Mouse (Mus musculus): Measurements from ENCODE around the gene Tmem38b.

Gene Tmem38b

DNA sequence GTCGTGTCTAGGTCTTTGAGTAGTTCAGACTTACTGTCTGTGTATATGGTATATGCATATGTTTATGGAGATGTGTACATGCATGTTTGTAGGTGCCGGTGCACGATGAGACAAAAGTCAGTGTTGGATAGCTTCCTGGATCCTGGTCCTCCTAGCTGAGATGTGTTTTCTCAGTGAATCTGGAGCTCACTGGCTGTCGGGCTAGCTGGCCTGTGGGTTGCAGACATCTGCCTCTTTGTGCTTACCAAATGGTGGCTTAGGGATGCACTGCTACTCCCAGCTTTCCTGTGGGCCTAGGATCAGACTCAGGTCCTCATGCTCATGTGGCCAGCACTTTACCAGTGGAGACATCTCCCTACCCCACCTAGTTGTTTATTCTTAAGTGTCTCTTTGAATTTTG lies 4.2 kb downstream of the Tmem38b start:
- DNase-seq (ENCODE audit: low spot score in 2 of 2), result no peak

- DNase-seq (ENCODE audit: low spot score in 2 of 2), result no peak
These were observed 4.7 kb downstream of the Tmem38b start for GRCm38 (mm10) chr4:53830579-53830978.

GRCm38 (mm10) chr4:53832321-53832720 lies 6.5 kb downstream of the Tmem38b start:
- no peak for DNase-seq (ENCODE audit: low spot score in 2 of 2)

GRCm38 (mm10) chr4:53836978-53837377 lies 11.1 kb downstream of the Tmem38b start:
- DNase-seq (ENCODE audit: low spot score in 2 of 2), result no peak

DNA sequence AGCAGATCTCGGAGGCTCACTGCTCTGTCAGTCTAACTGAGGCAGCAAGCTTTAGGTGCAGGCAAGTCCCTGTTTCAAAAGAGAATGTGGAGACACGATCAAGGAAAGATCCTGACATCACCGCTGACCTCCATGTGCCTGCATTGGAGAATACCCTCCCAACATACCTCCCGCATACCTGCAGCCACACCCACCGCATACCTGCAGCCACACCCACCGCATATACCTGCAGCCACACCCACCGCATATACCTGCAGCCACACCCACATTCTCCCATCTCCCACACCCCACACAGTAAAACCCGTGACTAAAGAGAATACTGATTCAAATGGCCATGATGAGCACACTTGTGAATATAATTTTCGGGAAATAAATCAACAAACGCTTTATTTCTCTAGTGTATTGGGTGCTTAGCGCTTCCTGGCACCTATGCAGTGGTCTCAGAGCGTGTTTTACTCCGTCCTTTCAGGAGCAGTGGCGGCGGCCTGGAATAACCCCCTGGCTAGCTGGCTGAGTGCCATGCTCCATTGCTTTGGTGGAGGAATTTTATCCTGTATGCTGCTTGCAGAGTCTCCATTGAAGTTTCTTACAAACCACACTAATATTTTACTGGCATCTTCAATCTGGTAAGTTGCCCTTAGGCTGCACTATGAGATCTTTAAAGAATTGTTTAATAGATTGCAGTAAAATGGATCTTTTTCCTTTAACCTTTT lies 14.5 kb downstream of the Tmem38b start:
- DNase-seq (ENCODE audit: low spot score in 2 of 2), result no peak

GRCm38 (mm10) chr4:53843553-53843952 lies 17.7 kb downstream of the Tmem38b start:
- no peak for DNase-seq (ENCODE audit: low spot score in 2 of 2)

DNA sequence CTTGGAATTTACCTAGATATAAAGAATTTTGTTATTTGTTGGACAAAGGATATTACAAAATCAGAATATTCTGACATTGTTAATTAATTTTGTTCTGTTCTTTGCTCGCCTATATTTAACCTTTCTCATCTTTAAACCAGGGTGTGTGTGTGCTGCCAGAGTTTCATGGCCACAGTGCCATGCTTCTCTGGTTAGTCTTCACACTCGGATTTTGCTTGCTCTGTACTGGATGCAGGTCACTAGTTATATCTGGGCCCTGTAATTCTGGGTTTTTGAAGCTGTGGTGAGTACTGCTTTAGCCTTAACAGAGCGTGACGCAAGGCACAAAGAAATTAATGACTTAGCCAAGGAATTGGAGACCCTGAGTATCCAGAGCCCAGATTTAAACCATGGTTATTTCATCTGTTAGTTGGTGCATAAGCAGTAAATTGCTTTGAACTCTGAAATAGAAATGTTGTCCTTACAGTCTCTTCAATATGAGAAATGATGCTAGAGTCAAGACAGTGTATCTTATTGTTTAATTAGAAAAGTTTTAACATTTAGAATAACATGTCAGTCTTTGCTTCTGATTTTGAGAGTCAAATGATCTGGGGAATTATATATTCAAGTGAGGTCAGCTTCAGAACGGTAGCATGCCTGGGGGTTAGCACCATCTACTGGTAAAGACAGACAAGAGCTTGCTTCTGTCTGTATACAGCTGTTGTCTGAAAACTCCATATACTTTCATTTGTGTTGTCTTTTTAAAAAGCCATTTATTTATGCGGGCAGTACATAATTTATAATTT lies 19.2 kb downstream of the Tmem38b start:
- no peak for DNase-seq (ENCODE audit: low spot score in 2 of 2)

DNA sequence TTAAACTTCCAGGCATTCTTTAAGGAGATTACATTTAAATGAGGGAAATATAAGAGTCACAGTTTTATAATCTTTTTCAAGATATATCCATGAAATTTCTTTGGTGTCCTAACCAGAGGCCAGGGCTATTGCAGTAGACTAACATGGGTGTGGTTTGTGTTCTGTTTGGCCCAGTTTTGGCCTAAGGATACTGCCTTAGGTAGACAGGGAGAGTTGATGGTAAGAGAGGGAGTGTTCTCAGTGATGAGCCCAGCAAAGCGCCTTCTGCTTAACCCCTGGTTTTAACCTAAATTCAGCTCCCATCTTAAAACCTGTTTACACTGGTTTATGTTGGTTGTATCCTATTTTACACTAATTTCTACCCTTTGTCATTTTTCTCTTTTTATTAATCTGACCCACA lies 19.8 kb downstream of the Tmem38b start:
- no peak for DNase-seq (ENCODE audit: low spot score in 2 of 2)

- DNase-seq (ENCODE audit: low spot score in 2 of 2), result no peak
These were observed 20.5 kb downstream of the Tmem38b start for GRCm38 (mm10) chr4:53846326-53846725.

DNA sequence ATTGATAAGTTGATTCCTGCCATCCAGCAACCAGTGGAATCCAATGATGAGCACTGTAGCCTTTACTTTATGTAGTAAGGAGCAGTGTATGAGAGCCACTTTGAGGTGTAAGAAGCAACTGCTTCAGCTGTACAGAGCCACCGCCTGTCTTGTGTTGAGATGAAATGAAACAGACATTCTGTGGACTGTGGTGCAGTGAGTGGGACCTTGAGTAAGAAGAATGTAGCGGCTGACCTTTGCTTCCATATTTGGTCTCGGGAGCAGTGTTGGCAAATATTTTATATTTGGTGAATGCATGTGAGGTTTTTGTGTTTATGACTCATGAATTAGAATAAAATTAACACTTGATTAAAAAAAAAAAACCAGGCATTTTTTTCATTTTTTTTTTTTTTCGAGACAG lies 21.7 kb downstream of the Tmem38b start:
- DNase-seq (ENCODE audit: low spot score in 2 of 2), result no peak

DNA sequence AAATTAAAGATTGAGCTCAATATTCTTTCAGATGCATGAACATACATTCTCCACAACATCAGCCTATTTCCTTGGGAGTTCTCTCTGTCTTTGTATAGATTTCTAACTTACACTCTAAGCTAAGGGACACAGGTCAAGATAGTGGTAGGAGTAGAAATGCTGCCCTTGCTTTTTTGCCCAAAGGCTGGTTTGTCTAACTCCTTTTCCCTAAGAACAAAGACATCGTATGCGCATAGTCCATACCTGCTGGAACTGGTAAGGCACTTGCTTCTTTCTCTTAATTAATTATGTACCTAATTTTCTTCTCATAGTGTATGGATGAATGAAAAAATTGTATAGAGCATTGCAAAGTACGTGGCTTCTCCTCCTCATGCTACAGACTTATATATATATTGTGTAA lies 22.5 kb downstream of the Tmem38b start:
- DNase-seq (ENCODE audit: low spot score in 2 of 2), result no peak

DNA sequence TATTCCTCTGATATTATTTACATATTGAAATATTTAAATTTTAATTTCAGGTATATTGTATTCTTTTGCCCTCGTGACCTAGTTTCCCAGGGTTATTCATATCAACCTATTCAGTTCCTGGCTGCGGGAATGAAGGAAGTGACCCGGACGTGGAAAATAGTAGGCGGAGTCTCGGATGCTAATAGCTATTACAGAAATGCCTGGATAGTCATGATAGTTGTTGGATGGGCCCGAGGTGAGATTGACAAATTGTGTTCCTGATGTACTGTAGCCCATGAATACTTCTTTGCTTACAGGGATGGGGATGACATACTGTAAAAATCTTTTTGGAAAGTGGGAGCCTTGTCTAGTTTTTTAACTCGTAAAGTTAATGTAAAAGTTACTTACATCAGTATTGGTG lies 23.0 kb downstream of the Tmem38b start:
- DNase-seq (ENCODE audit: low spot score in 2 of 2), result no peak

DNA sequence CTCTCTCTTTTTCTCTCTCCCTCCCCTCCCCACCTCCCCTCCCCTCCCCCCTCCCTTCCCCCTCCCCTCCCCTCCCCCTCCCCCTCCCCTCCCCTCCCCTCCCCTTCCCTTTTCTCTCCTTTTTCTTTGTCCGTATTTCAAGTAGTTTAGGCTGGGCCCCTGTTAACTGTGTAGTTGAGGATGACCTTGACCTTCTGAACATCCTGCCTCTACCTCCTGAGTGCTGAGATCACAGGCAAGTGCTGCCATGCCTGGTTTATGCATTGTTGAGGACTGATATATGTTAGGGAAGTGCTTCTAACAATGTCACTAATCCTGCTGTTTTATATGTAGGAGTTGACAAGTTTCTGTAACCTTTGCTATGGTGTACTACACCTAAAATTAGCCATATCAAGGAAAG lies 24.0 kb downstream of the Tmem38b start:
- no peak for DNase-seq (ENCODE audit: low spot score in 2 of 2)

- no peak for DNase-seq (ENCODE audit: low spot score in 2 of 2)
These were observed 27.5 kb downstream of the Tmem38b start for GRCm38 (mm10) chr4:53853333-53853732.

- DNase-seq (ENCODE audit: low spot score in 2 of 2), result no peak
These were observed 34.1 kb downstream of the Tmem38b start for GRCm38 (mm10) chr4:53859944-53860343.

DNA sequence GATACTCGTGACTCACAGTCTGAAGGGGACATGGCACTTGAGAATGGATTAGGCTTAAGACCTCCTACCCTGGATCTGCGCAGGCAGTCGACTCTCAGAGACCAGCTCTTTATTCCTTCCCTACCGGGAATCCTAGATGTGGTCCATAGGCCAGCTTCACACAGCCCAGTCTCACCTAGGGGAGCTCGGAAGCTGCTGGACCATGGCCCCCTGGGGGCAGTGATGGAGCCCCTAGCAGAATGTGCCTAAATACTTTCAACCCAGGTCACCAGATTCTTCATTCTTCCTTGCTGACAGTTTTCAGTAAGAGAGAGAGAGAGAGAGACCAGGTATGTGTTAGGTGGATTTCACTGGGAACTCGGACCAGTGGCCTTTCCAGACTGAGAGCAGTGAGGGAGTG lies 36.3 kb downstream of the Tmem38b start:
- no peak for DNase-seq (ENCODE audit: low spot score in 2 of 2)

DNA sequence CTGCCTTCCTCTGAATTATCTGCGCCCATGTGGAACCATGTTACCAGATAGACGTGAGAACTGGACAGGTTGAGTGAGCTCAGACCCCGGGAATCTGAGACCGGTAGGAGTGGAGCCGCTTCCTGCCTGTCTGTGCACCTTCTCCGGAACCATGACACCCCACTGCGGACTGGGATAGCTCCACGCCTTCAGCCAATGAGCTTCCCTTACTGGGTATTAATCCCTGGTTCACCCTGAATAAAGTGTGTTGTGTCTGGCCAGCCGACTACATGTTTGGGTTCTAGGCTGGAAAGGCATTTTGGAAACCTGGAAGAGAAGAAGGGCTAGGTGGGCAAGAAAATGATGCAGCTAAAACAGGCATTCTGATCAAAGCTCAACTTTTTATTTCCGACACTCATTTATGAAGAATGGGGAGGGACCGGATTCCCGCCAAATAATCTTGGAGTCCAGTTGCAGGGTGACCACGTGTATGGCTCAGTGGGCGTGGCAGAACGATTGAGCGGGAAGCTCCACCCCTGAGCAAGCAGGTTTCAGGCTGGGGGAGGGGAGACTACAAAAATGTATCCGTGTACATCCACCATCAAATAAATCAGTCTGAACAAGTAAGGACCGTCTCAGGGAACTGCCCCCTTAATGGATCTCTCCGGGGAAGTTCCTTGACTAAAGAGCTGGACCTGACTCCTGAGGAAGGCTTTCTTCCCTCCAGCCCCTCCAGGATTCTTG lies 38.4 kb downstream of the Tmem38b start:
- no peak for DNase-seq (ENCODE audit: low spot score in 2 of 2)

- DNase-seq (ENCODE audit: low spot score in 2 of 2), result no peak
These were observed 40.6 kb downstream of the Tmem38b start for GRCm38 (mm10) chr4:53866459-53866858.

DNA sequence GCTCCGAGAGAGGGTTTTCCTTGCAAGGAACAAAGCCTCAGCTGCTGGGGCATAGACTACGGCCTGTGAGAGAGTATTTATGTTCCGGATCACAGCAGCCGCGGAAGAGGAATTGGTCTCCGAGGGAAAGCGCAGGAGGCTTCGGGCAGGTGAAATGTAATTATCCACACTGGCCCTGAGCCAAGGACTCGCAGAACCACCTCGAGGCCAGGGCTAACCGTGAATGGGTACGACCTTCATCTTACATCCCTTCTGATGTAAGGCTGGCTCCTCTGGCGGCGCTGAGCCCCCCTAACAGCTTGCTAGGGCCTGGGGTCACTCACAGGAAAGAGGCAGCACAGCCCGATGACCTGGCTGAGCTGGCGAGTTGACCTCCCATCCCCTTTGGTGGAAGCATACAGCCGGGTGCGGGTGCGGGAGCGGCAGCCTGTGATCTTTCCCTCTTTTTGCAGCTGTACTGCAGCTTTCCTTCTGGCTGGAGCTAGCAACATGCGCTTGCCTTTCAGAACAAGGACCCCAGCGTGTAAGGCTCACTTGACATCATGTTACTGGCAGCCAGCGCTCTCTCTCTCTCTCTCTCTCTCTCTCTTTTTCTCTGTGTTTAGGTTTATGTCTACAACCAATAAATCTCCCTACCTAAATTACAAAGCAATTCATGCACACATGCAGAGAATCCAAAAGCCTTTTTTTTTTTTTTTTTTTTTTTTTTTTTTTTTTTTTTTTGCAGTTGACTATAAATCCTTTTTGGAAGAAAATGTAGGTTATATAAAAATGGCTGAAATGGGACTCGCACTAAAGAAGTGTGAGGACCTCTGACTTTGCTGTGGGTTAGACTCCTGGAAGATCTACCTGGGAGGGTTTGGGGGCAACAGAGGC lies 52.9 kb downstream of the Tmem38b start:
- no peak for DNase-seq (ENCODE audit: low spot score in 2 of 2)

DNA sequence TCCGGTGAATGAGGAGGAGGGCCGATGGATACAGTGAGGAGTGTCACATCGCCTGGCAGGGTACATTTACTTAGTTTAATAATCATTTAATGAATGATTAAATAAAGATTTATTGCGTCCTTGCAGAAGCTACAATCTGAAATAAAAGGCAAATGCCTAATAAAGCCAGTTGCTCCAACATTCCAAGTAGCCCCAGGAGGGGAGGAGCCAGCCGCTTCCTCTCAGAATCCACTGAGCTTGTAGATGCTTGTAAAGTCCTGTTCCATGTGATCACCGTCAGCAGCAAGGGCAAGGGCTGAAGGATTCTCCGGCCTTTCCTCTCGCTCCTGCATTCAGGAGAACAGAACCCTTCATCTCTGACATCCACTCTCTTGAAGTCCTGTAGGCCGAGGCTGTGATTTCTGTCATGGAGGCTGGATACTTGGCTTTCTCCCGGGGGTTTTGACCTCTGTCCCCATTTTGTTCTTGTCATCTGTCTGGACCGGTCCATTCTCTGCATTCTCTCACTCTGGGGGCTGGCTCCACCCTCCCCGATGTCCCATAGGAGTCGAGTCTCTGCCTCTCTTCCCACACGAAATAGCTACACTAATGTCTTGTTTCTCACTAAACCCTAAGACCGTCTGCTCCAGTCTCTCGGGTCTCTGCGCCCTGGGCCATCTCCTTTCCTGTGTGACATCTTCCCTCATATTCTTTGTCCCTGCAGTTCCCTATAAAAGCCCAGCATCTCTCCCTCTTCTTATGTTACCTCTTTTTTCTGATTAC lies 57.3 kb downstream of the Tmem38b start:
- no peak for DNase-seq (ENCODE audit: low spot score in 2 of 2)
